Mouse (Mus musculus): ENCODE results near the gene Tcf15. TPM values are rescaled to one million over a fixed set of nuclear protein-coding genes. Genes with fewer than 3 reads are reported as not detected.

Tcf15 gene
- polyA plus RNA-seq, 1 experiment from 2014 or later = 5.7 TPM

Other genes starting within 250 kb of the Tcf15 start
- gene Angpt4, start 232.4 kb upstream of the Tcf15 start, polyA plus RNA-seq (2015; fragmentation: Nextera tagmentation; extraction: Ambion mirVana) = 0.46 and 0.81 TPM in 2 replicates
- gene Fam110a, start 163.3 kb upstream of the Tcf15 start, polyA plus RNA-seq (2015; fragmentation: Nextera tagmentation; extraction: Ambion mirVana) = 31.2 and 32.7 TPM in 2 replicates
- 13.9 and 21.8 TPM in 2 replicates for gene Slc52a3, start 147.1 kb upstream of the Tcf15 start, polyA plus RNA-seq (2015; fragmentation: Nextera tagmentation; extraction: Ambion mirVana)
- 0.06 TPM in 1 of 2 replicates, not detected in the other for gene Scrt2, start 62.0 kb upstream of the Tcf15 start, polyA plus RNA-seq (2015; fragmentation: Nextera tagmentation; extraction: Ambion mirVana)
- 13.8 and 14.4 TPM in 2 replicates for gene Srxn1, start 38.0 kb upstream of the Tcf15 start, polyA plus RNA-seq (2015; fragmentation: Nextera tagmentation; extraction: Ambion mirVana)
- 74.1 and 78.3 TPM in 2 replicates for gene Csnk2a1, start 83.3 kb downstream of the Tcf15 start, polyA plus RNA-seq (2015; fragmentation: Nextera tagmentation; extraction: Ambion mirVana)
- gene Tbc1d20, start 150.3 kb downstream of the Tcf15 start, polyA plus RNA-seq (2015; fragmentation: Nextera tagmentation; extraction: Ambion mirVana) = 35.8 and 38.9 TPM in 2 replicates
- gene Rbck1, start 189.1 kb downstream of the Tcf15 start, polyA plus RNA-seq (2015; fragmentation: Nextera tagmentation; extraction: Ambion mirVana) = 72.6 and 75.2 TPM in 2 replicates
- 2.4 and 2.8 TPM in 2 replicates for gene Trib3, start 200.5 kb downstream of the Tcf15 start, polyA plus RNA-seq (2015; fragmentation: Nextera tagmentation; extraction: Ambion mirVana)
- gene Nrsn2, start 233.1 kb downstream of the Tcf15 start, polyA plus RNA-seq (2015; fragmentation: Nextera tagmentation; extraction: Ambion mirVana) = 1.8 and 2.3 TPM in 2 replicates